Mouse (Mus musculus) left cerebral cortex, postnatal 10 days (tissue): ENCODE results near the gene Liph. TPM values are rescaled to one million over a fixed set of nuclear protein-coding genes. Genes with fewer than 3 reads are reported as not detected.
"Not testable (repeated sequence)": the region's sequence is repeated elsewhere in the genome, so short reads cannot be mapped to it uniquely, and the experiment has no call there.

Experiments
- DNase-seq, 2 experiments: peaks; one replicate each; pipeline ENCODE4 v3.0.0; 2021 to 2022; ENCODE audit warnings: low spot score in 2 of 2, mixed read lengths in 1 of 2; ENCODE audit errors: extremely low spot score in 1 of 2
- intact Hi-C: fragments of 180-260 bp; cut with DNase I; formaldehyde crosslinking; loops from one replicate; pipeline ENCODE4 v1.15.1; 2025
- total RNA-seq, 2 experiments: library from RNA; stranded (reverse); gene quantifications; 2 replicates each; pipeline ENCODE4 v1.2.3; 2021

Gene Liph
- total RNA-seq, 2 experiments from 2014 or later = 0.24 to 0.36 TPM

GRCm38 (mm10) chr16:21983581-21983980 is 11.9 kb downstream of the Liph start:
- intact Hi-C loops = no loop called here

GRCm38 (mm10) chr16:21983146-21983545 is 12.3 kb downstream of the Liph start:
- no peak for DNase-seq
- intact Hi-C loops = no loop called here

More at GRCm38 (mm10) chr16:21983581-21983980, 11.9 kb downstream of the Liph start:
- DNase-seq = no peak

GRCm38 (mm10) chr16:21977347-21977746 is 18.1 kb downstream of the Liph start:
- DNase-seq = no peak
- intact Hi-C loops = no loop called here

GRCm38 (mm10) chr16:21976203-21976602 is 19.3 kb downstream of the Liph start:
- intact Hi-C loops = no loop called here
- DNase-seq = no peak

GRCm38 (mm10) chr16:21971446-21971845 is 24.0 kb downstream of the Liph start:
- no peak for DNase-seq
- intact Hi-C loops = no loop called here

- no peak for DNase-seq
- intact Hi-C loops = no loop called here
These were observed 24.9 kb downstream of the Liph start for GRCm38 (mm10) chr16:21970536-21970935.

- intact Hi-C loops = no loop called here
- DNase-seq = no peak
These were observed 25.6 kb downstream of the Liph start for GRCm38 (mm10) chr16:21969874-21970273.

- no peak for DNase-seq
- intact Hi-C loops = no loop called here
These were observed 29.9 kb downstream of the Liph start for GRCm38 (mm10) chr16:21965576-21965975.

GRCm38 (mm10) chr16:21955591-21955990 is 39.9 kb downstream of the Liph start:
- DNase-seq = no peak
- intact Hi-C loops = no loop called here

GRCm38 (mm10) chr16:21946761-21947715 is 48.4 kb downstream of the Liph start, which contains the start of gene Tmem41a:
TSS of gene Tmem41a (minus strand) at chr16:21947552.
- intact Hi-C loops = loop anchor here (5.0 kb wide), 1 partner anchor 100 kb away; no protein-coding TSS in a partner anchor
- DNase-seq = peak; percentile 79 to 88

- no peak for DNase-seq
- intact Hi-C loops = no loop called here
These were observed 67.0 kb downstream of the Liph start for GRCm38 (mm10) chr16:21928471-21928870.

GRCm38 (mm10) chr16:21916681-21917080 is 78.8 kb downstream of the Liph start:
- intact Hi-C loops = no loop called here
- DNase-seq = no peak

GRCm38 (mm10) chr16:21913347-21913746 is 82.1 kb downstream of the Liph start:
- intact Hi-C loops = no loop called here

GRCm38 (mm10) chr16:21908906-21909305 is 86.6 kb downstream of the Liph start:
- intact Hi-C loops = not testable (repeated sequence)

More at GRCm38 (mm10) chr16:21913347-21913746, 82.1 kb downstream of the Liph start:
- peak in 1 of 2 experiments; percentile 26 for DNase-seq

GRCm38 (mm10) chr16:21906902-21907301 is 88.6 kb downstream of the Liph start:
- intact Hi-C loops = no loop called here

More at GRCm38 (mm10) chr16:21908906-21909305, 86.6 kb downstream of the Liph start:
- not testable (repeated sequence) for DNase-seq

GRCm38 (mm10) chr16:21905996-21906395 is 89.5 kb downstream of the Liph start:
- intact Hi-C loops = no loop called here
- no peak for DNase-seq

More at GRCm38 (mm10) chr16:21906902-21907301, 88.6 kb downstream of the Liph start:
- no peak for DNase-seq

GRCm38 (mm10) chr16:21904636-21905035 is 90.8 kb downstream of the Liph start:
- no peak for DNase-seq
- intact Hi-C loops = no loop called here
